Mouse (Mus musculus) lung, adult 2 months (tissue): ENCODE results near the gene Arl6ip6. TPM values are rescaled to one million over a fixed set of nuclear protein-coding genes. Genes with fewer than 3 reads are reported as not detected.

Experiments
- DNase-seq: peaks from one replicate; pipeline ENCODE4 v3.0.0; 2022
- H3K4me1 ChIP-seq: fragments of 200-500 bp; 2 replicates; pipeline ENCODE4 v1.6.1; 2011; ENCODE audit warnings: low read length; ENCODE audit not compliant: control insufficient read depth, insufficient read depth
- H3K4me3 ChIP-seq: fragments of 200-500 bp; replicated peaks from 2 replicates; pipeline ENCODE3; 2011; ENCODE audit warnings: low read depth, mild to moderate bottlenecking, control low read depth, low read length; ENCODE audit errors: extremely low read depth
- CTCF ChIP-seq: fragments of 200-500 bp; IDR thresholded peaks from 2 replicates; pipeline ENCODE4 v1.5.1; 2011; ENCODE audit warnings: mild to moderate bottlenecking, low read length, control low read depth; ENCODE audit not compliant: insufficient read depth
- POLR2A ChIP-seq: fragments of 200-500 bp; IDR thresholded peaks from 2 replicates; pipeline ENCODE4 v1.6.1; 2011; ENCODE audit warnings: low read depth, mild to moderate bottlenecking, control low read depth, low read length, borderline replicate concordance; ENCODE audit errors: extremely low read depth
- WGBS: fragments of 180-500 bp; shearing (Covaris S2); methylation state at CpG from one replicate; pipeline ENCODE4 v1.1.7; 2018; 5-methylcytosine and 5-hydroxymethylcytosine counted together
- polyA plus RNA-seq: library from polyadenylated mRNA; depleted of rRNA; stranded (reverse); fragments of >200 nt; gene quantifications from 2 replicates; pipeline ENCODE4 v1.2.3, GENCODE M21; 2012; rRNA removed

The Arl6ip6 gene
- polyA plus RNA-seq, result 6.1 and 9.9 TPM in 2 replicates

DNA sequence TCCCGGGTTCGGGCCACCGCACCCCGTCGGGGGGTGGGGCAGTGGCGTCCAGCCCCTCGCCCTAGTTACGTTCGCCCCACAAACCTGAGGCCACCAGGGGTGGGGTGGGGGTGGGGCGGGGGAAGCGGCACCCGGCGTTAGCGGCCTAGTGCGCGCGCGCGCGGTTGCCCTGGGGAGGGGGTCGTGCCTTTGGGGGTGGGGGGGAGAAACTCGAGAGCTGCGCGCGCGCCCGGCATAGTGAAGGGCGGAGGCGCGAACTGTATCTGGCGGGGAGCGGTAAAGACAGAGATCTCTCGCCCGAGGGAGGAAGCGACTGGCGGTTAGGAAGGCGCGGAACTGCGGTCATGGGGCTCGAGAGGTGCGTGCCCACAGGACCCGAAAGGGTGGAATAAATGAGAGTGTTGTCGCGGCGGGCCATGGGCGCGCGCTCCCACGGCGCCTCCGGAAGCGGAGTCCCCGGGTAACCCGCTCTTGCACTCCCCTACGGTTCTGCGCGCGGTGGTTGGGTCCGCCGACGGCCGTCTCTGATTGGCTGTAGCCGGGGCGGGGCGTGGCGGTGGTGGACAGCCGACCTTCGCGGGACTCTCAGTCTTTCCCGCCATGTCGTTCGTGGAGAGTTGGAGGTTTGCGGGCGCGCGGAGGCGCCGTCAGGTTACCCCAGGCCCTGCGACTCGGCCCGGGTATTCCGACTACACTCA lies at the start of gene Arl6ip6:
Gene Arl6ip6 (plus strand): TSS at position 204 of the 698 bp plus-strand sequence.
- TF ChIP-seq POLR2A, result peak; percentile 70; the same call in 1 of the 2 replicates
- no peak for TF ChIP-seq CTCF
- under 1% methylated on average over 69 of the region's 82 CpGs for WGBS
- peak; percentile 99 for DNase-seq
- H3K4me3 ChIP-seq, result peak within 1 kb of the TSS; percentile 95
- H3K4me1 ChIP-seq, result peaks cover 3% of the 10 kb centered on the region; the same call in 1 of the 2 replicates

DNA sequence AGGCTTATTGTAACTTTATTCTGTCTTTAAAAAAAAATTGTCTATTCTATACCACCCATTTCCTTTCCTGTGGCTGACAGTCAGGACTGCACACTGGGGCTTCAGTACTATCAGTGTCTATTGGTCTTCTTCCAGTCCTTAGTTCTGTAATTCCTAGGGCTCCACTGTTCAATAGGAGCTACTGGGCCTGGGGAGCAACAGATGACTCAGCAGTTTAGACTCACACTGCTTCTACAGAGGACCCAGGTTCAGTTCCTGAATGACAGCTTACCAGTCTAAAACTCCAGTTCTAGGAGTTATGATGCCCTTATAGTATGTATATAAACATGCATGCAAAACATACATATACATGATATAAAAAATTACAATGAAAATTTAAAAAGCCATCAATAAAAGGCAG lies 44.7 kb upstream of the Arl6ip6 start:
- no peaks in the 10 kb centered on the region for H3K4me1 ChIP-seq
- DNase-seq, result no peak
- no peak overlapping the region for H3K4me3 ChIP-seq
- TF ChIP-seq CTCF, result no peak
- TF ChIP-seq POLR2A, result no peak

DNA sequence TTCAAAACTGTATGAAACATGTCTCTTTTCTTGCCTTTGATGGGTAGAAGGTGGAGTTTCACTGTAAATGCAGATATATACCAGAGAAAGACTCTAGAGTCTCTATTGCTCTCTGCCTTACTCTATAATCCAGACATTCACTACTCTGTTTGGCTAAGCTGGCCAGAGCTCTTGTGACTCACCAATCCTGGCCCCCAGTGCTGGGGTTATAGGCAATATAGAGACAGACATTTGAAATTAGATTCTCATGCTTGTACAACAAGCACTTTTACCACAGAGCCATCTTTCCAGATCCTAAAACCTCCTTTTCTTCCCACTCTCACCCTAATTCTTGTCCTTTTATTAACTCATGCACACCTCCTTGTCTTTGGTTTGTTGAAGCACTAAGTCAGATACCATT lies 17.6 kb upstream of the Arl6ip6 start:
- TF ChIP-seq POLR2A (no peak), CTCF (no peak)
- Histone ChIP-seq H3K4me3 (no peak overlapping the region), H3K4me1 (no peaks in the 10 kb centered on the region)
- DNase-seq, result no peak

DNA sequence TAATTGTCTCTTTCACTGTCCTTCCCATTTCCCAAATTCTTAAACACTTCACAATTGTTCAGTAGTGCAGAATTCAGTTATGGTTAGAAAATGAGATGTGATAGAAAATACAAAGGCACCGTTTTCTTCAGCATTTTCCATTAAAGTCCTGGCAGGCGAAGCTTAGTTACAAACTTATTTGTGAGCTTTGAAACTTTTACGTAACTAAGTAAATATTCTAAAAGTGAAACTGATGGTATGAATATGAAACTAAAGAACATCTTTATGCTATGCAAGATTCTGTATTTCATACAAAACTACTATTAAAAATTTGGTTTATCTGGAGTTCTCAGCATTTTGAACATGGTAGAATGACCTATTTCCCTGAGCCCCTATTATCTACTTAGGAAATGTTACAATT lies 12.6 kb upstream of the Arl6ip6 start:
- TF ChIP-seq CTCF (no peak), POLR2A (no peak)
- 57% methylated on average over 3 of the region's 3 CpGs for WGBS
- no peaks in the 10 kb centered on the region for H3K4me1 ChIP-seq

DNA sequence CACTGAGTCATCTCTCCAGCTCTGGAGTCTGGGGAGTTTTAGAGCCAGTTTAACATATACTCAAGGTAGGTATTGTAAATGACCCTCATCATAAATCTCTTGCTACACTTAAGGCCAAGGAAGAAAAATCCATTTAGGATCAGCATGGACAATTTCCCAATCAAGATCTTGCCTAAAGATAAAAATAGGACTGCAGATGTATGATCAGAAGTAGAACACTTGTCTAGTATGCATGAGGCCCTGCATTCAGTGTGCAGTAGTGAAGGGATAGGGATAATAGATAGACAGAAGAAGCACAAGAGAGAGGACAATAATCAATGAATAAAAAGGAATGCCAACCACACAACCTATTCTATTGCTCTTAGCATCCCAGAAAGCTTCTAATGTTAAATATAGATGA lies 11.7 kb upstream of the Arl6ip6 start:
- TF ChIP-seq CTCF (no peak), POLR2A (no peak)
- no peaks in the 10 kb centered on the region for H3K4me1 ChIP-seq
- H3K4me3 ChIP-seq, result no peak overlapping the region
- no peak for DNase-seq

More for the DNA sequence above, 12.6 kb upstream of the Arl6ip6 start:
- DNase-seq, result no peak
- H3K4me3 ChIP-seq, result no peak overlapping the region

DNA sequence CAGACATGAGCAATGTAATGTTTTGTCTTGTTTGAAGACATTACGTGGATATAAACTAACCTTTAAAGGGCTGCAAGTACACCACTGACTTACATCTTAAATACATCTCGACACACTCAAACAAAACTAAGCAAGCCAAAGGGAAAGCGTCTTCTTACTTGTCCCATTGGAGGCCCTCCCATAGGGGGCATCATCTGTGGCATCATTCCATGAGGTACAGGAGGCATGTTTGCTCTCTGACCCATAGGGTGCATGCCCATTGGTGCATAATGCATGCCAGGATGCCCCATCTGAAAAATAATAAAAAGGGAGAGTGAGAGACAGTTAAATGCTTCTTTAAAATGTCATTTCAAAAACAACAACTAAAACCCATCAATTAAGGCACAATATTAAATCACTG lies 1.7 kb upstream of the Arl6ip6 start:
- TF ChIP-seq CTCF, result no peak
- TF ChIP-seq POLR2A, result no peak
- Histone ChIP-seq H3K4me3 (no peak overlapping the region), H3K4me1 (peaks cover 3% of the 10 kb centered on the region; the same call in 1 of the 2 replicates)
- no peak for DNase-seq
- WGBS, result 68% methylated on average over 3 of the region's 3 CpGs

DNA sequence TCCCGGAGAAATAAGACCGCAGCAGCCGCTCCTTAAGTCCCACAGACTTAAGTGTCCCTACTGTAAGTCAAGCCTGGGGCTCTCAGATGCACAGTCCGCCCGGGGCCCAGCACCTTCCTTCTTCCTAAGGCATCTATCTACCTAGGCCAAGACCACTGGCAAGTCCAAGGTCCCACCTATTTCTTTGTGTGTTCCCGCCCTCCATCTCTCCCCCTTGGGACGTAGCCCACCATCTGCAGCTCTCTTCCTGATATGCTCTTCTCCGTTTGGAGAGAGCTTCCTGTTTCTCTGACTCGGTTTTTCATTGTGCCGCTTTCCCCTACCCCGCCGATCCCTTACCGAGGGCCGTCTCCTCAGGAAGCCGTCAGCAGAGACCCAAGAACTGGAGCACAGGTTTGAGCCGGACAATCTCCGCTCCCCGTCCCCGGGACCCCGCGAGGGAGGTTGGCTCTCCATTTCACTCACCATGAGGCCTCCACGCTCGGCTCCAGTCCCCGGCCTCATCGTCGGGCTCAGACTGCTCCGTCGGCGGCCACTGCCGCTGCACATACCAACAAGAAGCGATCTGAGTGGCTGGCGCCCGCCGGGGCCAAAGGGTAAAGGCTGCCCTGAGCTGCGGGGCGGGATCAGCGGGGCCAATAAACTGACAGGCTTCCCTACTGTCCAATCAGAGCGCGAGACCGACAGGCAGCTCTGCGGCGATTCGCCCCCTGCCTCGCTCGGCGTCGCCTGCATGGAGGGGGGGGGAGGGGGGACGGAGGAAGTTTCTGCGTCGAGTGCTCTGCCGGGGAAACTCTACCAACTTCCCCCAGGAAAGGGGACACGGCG lies 628 bp upstream of the Arl6ip6 start, which contains the start of gene Prpf40a:
Gene Prpf40a (minus strand): TSS at position 601 of the 828 bp plus-strand sequence.
- WGBS, result under 1% methylated on average over 52 of the region's 53 CpGs
- TF ChIP-seq CTCF, result no peak
- peak; percentile 60; the same call in 1 of the 2 replicates for TF ChIP-seq POLR2A
- peaks cover 3% of the 10 kb centered on the region; the same call in 1 of the 2 replicates for H3K4me1 ChIP-seq
- peak within 1 kb of the TSS; percentile 95 for H3K4me3 ChIP-seq
- peak; percentile 100 for DNase-seq

DNA sequence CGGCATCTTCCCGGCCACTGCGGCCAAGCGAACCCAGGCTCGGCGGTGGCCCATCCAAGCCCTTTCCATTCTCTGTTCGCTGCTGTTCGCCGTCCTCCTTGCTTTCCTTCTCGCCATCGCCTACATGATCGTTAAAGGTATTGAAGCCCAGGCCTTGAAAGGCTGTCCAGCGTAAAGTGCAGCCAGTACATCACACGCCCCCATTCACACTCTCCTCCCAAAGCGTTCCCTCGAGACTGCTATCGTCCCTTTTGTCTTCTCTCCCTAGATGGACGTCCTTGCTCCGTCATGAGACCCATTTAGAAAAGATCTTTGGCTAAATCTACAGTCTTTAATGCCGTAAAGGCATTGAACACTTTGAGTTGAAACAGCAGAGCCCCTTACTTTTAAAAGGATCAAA lies 860 bp downstream of the Arl6ip6 start:
- WGBS, result under 1% methylated on average over 20 of the region's 20 CpGs
- peaks cover 3% of the 10 kb centered on the region; the same call in 1 of the 2 replicates for H3K4me1 ChIP-seq
- TF ChIP-seq CTCF, result no peak
- no peak for TF ChIP-seq POLR2A
- H3K4me3 ChIP-seq, result peak overlapping the region; percentile 94
- DNase-seq, result no peak

DNA sequence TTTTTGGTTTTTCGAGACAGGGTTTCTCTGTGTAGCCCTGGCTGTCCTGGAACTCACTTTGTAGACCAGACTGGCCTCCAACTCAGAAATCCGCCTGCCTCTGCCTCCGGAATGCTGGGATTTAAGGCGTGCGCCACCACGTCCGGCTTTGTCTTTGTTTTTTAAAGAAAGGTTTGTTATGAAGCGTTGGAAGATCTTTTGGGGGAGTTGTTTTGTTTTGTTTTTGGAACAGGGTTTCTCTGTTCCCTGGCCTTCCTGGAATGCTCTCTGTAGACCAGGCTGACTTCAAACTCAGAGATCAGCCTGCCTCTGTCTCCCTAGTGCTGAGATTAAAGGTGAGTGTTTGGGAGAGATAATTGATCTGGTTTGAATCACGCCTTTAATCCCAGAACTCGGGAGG lies 4.9 kb downstream of the Arl6ip6 start:
- H3K4me1 ChIP-seq, result no peaks in the 10 kb centered on the region
- no peak overlapping the region for H3K4me3 ChIP-seq
- TF ChIP-seq CTCF, result no peak
- TF ChIP-seq POLR2A, result no peak
- WGBS, result 97% methylated on average over 10 of the region's 10 CpGs
- no peak for DNase-seq
